Comparison of ENCODE assay signal across 8 mouse cellular contexts in the genomic region with DNA sequence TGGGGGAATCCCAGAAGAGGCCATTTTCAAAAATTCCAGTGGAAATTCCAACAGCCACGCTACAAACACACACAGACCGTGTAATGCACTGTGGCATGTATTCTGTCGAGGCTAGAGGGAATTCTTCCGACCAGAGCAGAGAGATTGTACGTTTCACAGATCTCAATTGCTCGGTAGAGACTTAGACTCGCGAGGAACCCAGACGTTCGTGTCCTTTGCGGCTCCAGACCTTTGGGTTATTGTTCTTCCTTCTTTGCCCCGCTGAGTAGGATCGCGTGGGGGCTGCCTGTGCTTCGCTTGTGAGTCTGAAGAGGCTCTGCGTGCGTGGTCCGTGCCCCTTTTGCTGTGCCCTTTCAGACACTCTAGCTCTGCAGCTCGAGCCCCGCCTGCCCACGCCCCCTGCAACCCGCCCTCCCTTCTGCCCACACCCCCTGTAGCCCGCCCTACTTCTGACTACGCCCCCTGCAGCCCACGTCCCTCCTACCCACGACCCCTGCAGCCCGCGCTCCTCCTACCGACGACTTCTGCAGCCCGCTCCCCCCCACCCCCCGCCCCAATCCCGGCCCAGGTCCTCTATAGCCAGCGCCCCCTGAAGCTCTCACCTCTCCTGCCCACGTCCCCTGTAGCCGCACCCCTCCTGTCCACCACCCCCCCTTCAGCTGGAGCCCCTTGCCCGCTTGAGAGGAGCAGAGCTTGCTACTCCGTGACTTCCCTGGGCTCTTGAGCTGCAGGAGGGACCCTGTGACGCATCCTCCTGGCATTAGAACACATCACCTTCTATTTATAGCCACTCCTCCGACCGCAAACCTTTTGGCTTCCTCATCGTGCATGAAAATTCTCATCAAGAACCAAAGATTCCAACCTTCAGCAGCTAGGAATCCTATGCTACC. TPM values are rescaled to one million over a fixed set of nuclear protein-coding genes. Genes with fewer than 3 reads are reported as not detected.
DNase-seq lines count a peak whose midpoint lies in the region; ATAC-seq lines count a peak whose summit lies in the region.

No protein-coding gene starts in this region.

- H3K4me3 ChIP-seq in midbrain, embryonic 16.5 days (ENCODE audit: low read depth, low read length), result peak overlapping the region; percentile 52
- peak overlapping the region; percentile 52 for H3K4me3 ChIP-seq in stomach, embryonic 15.5 days (replicated peaks)

- ATAC-seq in midbrain, embryonic 16.5 days, result peak; percentile 94
- ATAC-seq in stomach, embryonic 15.5 days (ENCODE audit: insufficient read depth, low FRiP score, low read depth), result peak; percentile 89

- WGBS in midbrain, embryonic 16.5 days, result under 1% methylated on average over 40 of the region's 42 CpGs
- under 1% methylated on average over 37 of the region's 42 CpGs for WGBS in stomach, embryonic 15.5 days

- peak overlapping the region; percentile 75 for H3K9ac ChIP-seq in midbrain, embryonic 16.5 days (ENCODE audit: low read depth, low read length)
- peak overlapping the region; percentile 19; the same call in 1 of the 2 replicates for H3K9ac ChIP-seq in stomach, embryonic 15.5 days

- peaks cover 10% of the 10 kb centered on the region for H3K4me1 ChIP-seq in midbrain, embryonic 16.5 days (ENCODE audit: control insufficient read depth, insufficient read depth, low read length)
- peaks cover 3% of the 10 kb centered on the region; the same call in 1 of the 2 replicates for H3K4me1 ChIP-seq in stomach, embryonic 15.5 days

- no peaks in the 10 kb centered on the region for H3K9me3 ChIP-seq in midbrain, embryonic 16.5 days (replicated peaks; ENCODE audit: control insufficient read depth, low read length, poor library complexity, severe bottlenecking)
- H3K9me3 ChIP-seq in stomach, embryonic 15.5 days, result no peaks in the 10 kb centered on the region

- peak overlapping the region; percentile 64 for H3K27ac ChIP-seq in midbrain, embryonic 16.5 days (ENCODE audit: low read length)
- H3K27ac ChIP-seq in stomach, embryonic 15.5 days, result peak overlapping the region; percentile 92

- no peaks in the 10 kb centered on the region for H3K36me3 ChIP-seq in midbrain, embryonic 16.5 days (ENCODE audit: control insufficient read depth, insufficient read depth, low read length)
- H3K36me3 ChIP-seq in stomach, embryonic 15.5 days, result no peaks in the 10 kb centered on the region

- no peaks in the 10 kb centered on the region for H3K27me3 ChIP-seq in midbrain, embryonic 16.5 days (ENCODE audit: control insufficient read depth, insufficient read depth, low read depth, low read length)
- no peaks in the 10 kb centered on the region for H3K27me3 ChIP-seq in stomach, embryonic 15.5 days (replicated peaks)

- DNase-seq in 3134 (ENCODE audit: extremely low read depth, insufficient read length, low spot score), result peak; percentile 87
- DNase-seq in adipocyte (ENCODE audit: low spot score), result peak; percentile 72
- peak; percentile 77 for DNase-seq in embryo, embryonic 11 days
- DNase-seq in heart, adult 18-20 months, result peak; percentile 74 to 82
- peak; percentile 61 for DNase-seq in kidney, adult 11 months
- DNase-seq in liver, result peak; percentile 68

- H3K4me2 ChIP-seq in midbrain, embryonic 16.5 days (ENCODE audit: low read length), result peak overlapping the region; percentile 87
- peak overlapping the region; percentile 87 for H3K4me2 ChIP-seq in stomach, embryonic 15.5 days

RNA-seq across cellular contexts. Expression of a gene that starts 10.8 kb away (rescaled TPM):
- total RNA-seq in heart, adult 18-20 months (2021), result 10 to 100 TPM; 16.2 to 17.7 TPM
- polyA plus RNA-seq in midbrain, embryonic 16.5 days (2015; fragmentation: Nextera tagmentation; extraction: Ambion mirVana), result 24.6 and 26.7 TPM in 2 replicates
- 26.5 and 38.8 TPM in 2 replicates for polyA plus RNA-seq in stomach, embryonic 15.5 days (2015; fragmentation: Nextera tagmentation; extraction: Ambion mirVana)

Comparison
In these comparisons a context has a peak if more than half of its experiments do, and no peak if none do; other contexts are left out.
1. Peak in every context shown above with its lines: DNase-seq, ATAC-seq, H3K4me3 ChIP-seq and H3K27ac ChIP-seq.